Mouse (Mus musculus) lung, embryonic 14.5 days (tissue): ENCODE results near the gene Abcg8. TPM values are rescaled to one million over a fixed set of nuclear protein-coding genes. Genes with fewer than 3 reads are reported as not detected.

Experiments used
- ATAC-seq: fragments of 200-750 bp; cut with Nextera tagmentation; 2 replicates; pipeline ENCODE4 v1.8.0; 2017; ENCODE audit warnings: mild to moderate bottlenecking, moderate TSS enrichment, moderate library complexity; ENCODE audit not compliant: insufficient read depth
- DNase-seq: peaks from one replicate; pipeline ENCODE4 v3.0.0-alpha.2; 2015
- H3K27ac ChIP-seq: fragments of 300-500 bp; sonication (generic); 2 replicates; pipeline ENCODE4 v1.5.1; 2014; ENCODE audit warnings: low read depth, mild to moderate bottlenecking, moderate library complexity
- H3K27me3 ChIP-seq: fragments of 300-500 bp; sonication (generic); 2 replicates; pipeline ENCODE4 v1.6.1; 2014; ENCODE audit warnings: low read length, control low read depth; ENCODE audit not compliant: insufficient read depth
- H3K36me3 ChIP-seq: fragments of 300-500 bp; sonication (generic); 2 replicates; pipeline ENCODE4 v1.6.1; 2014; ENCODE audit warnings: control low read depth; ENCODE audit not compliant: insufficient read depth
- H3K4me1 ChIP-seq: fragments of 300-500 bp; sonication (generic); 2 replicates; pipeline ENCODE4 v1.6.1; 2014; ENCODE audit warnings: antibody characterized with exemption, control low read depth; ENCODE audit not compliant: insufficient read depth
- H3K4me2 ChIP-seq: fragments of 300-500 bp; sonication (generic); 2 replicates; pipeline ENCODE4 v1.6.1; 2014; ENCODE audit warnings: mild to moderate bottlenecking
- H3K4me3 ChIP-seq: fragments of 300-500 bp; sonication (generic); 2 replicates; pipeline ENCODE4 v1.5.1; 2014; ENCODE audit warnings: low read depth, low read length
- H3K9ac ChIP-seq: fragments of 300-500 bp; sonication (generic); 2 replicates; pipeline ENCODE4 v1.6.1; 2014
- H3K9me3 ChIP-seq: fragments of 300-500 bp; sonication (generic); 2 replicates; pipeline ENCODE4 v1.6.1; 2016; ENCODE audit warnings: low read depth, low read length, control low read depth
- CTCF ChIP-seq: IDR thresholded peaks from 2 replicates; pipeline ENCODE4 v1.5.1; 2016; ENCODE audit warnings: antibody characterized with exemption, low read depth
- WGBS: fragments of 180-500 bp; shearing (Covaris S2); extraction: QIAGEN DNeasy Blood & Tissue Kit; methylation state at CpG from one replicate; pipeline ENCODE4 v1.1.7; 2014; 5-methylcytosine and 5-hydroxymethylcytosine counted together
- polyA plus RNA-seq: library from polyadenylated mRNA; unstranded; fragments of >200 nt; fragmentation: Nextera tagmentation; extraction: Ambion mirVana; gene quantifications from 2 replicates; pipeline ENCODE4 v1.2.1, GENCODE M21; 2014

The Abcg8 gene
- 0.05 and 0.11 TPM in 2 replicates for polyA plus RNA-seq

DNA sequence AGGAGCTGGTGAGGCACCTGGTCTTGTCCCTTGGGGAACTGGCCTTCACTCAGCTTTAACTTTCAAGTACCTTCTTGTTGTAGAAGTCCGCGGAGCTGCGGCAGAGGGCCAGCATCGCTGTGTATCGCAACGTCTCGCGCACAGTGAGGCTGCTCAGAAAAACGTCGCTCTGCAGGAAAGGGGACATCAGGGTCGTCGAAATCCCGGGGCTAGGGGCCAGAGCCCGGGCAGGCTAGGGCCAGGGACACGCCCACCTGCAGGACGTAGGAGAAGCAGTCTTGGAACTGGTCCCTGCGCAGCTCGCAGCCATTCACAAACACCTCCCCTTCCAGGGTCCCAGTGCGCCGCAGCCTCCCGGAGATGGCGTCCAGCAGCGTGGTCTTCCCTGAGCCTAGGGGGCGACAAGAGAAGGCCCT is at the start of gene Abcg8:
TSS of gene Abcg8 (plus strand) at position 352 of the 416 bp plus-strand sequence.
- WGBS = under 1% methylated on average over 24 of the region's 24 CpGs
- peak within 1 kb of the TSS; percentile 57 for H3K4me2 ChIP-seq

DNA sequence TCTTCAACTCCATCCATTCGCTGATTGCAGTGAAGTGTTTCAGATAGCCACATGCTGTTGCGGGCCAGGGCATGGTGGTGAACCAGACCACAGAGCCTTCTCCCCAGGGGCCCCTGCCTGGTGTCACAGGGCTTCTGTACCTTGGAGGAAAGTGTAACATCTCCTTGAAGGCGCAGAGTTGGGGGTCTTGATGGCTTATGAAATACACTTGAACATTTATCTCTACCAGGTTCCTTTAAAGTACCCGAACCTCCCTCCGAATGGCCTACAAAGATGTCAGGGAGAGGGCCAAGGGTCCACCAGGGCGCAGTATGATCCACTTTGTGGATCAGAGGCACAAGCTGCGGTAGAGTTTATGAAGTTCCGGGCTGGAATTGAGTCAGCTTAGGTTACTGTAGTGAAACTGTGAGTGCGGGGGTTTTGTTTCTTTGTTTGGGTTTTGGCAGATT is 49.2 kb upstream of the Abcg8 start:
- peak; percentile 56 for ATAC-seq
- H3K27ac ChIP-seq = no peak overlapping the region
- H3K4me1 ChIP-seq = peaks cover 3% of the 10 kb centered on the region; the same call in 1 of the 2 replicates
- peak overlapping the region; percentile 75 for H3K4me2 ChIP-seq
- TF ChIP-seq CTCF = peak; percentile 27; the same call in 1 of the 2 replicates
- peak; percentile 62 for DNase-seq
- H3K27me3 ChIP-seq = no peaks in the 10 kb centered on the region
- H3K9me3 ChIP-seq = no peaks in the 10 kb centered on the region
- H3K4me3 ChIP-seq = peak overlapping the region; percentile 61
- WGBS = 18% methylated on average over 9 of the region's 9 CpGs
- H3K36me3 ChIP-seq = no peaks in the 10 kb centered on the region
- H3K9ac ChIP-seq = peak overlapping the region; percentile 52

More for the DNA sequence above, at the start of gene Abcg8:
- H3K27me3 ChIP-seq = 0 out of 2 replicates have a peak, but pooled peaks cover 3% of the 10 kb centered on the region
- no peaks in the 10 kb centered on the region for H3K9me3 ChIP-seq
- peak; percentile 25 for TF ChIP-seq CTCF
- no peak within 1 kb of the TSS for H3K27ac ChIP-seq
- ATAC-seq (peak; percentile 79), DNase-seq (peak; percentile 76)
- H3K9ac ChIP-seq = no peak within 1 kb of the TSS; the same call in 1 of the 2 replicates
- peak within 1 kb of the TSS; percentile 23 for H3K4me3 ChIP-seq
- H3K4me1 ChIP-seq = no peaks in the 10 kb centered on the region
- no peaks in the 10 kb centered on the region for H3K36me3 ChIP-seq

DNA sequence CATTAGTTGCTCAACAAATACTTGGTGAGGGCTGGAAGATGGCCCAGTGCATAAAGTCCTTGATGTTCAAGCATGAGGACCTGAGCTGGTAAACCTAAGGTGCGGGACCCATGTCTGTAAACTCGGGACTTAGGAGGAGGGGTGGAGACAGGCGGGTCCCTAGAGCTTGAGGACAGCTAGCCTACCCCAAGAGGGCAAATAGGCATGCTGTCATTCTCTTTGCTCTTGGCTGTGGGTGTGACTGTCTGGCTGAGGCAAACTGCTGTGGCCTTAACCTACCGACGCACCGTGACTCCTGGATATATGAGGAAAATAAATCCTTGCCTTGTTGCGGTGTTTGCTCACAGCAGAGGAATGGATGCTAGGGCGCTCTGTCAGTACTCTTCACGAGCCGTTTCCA is 48.4 kb upstream of the Abcg8 start:
- no peak for TF ChIP-seq CTCF
- H3K4me2 ChIP-seq = no peak overlapping the region
- no peaks in the 10 kb centered on the region for H3K9me3 ChIP-seq
- H3K9ac ChIP-seq = no peak overlapping the region
- no peak for ATAC-seq
- H3K4me1 ChIP-seq = peaks cover 3% of the 10 kb centered on the region; the same call in 1 of the 2 replicates
- no peaks in the 10 kb centered on the region for H3K27me3 ChIP-seq
- no peak overlapping the region for H3K4me3 ChIP-seq
- H3K36me3 ChIP-seq = peaks cover 3% of the 10 kb centered on the region; the same call in 1 of the 2 replicates
- DNase-seq = no peak
- no peak overlapping the region for H3K27ac ChIP-seq
- 83% methylated on average over 10 of the region's 10 CpGs for WGBS

DNA sequence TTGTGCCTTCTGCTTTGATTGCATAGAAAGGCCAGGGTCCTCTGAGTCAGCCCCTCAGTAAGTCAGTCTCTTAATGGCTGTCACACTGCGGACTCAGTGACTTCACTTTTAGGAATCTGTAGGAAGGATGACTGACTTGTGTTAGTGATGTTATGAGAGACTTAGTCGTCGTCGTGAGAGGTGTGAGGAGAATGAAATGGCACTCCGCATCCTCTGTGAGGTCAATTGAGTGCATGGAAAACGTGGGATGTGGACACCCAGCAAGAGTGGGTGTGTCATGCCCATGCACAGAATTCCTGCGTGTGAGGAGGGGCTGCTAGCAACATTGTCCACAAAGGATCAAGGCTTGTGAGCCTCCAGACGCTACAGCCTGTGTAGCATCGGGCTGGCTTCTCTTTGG is 47.5 kb upstream of the Abcg8 start:
- Histone ChIP-seq H3K4me3 (no peak overlapping the region), H3K27me3 (no peaks in the 10 kb centered on the region), H3K9ac (no peak overlapping the region), H3K4me2 (no peak overlapping the region), H3K4me1 (peaks cover 3% of the 10 kb centered on the region; the same call in 1 of the 2 replicates), H3K36me3 (peaks cover 3% of the 10 kb centered on the region; the same call in 1 of the 2 replicates), H3K27ac (no peak overlapping the region), H3K9me3 (no peaks in the 10 kb centered on the region)
- ATAC-seq (no peak), DNase-seq (no peak)
- 55% methylated on average over 9 of the region's 9 CpGs for WGBS
- no peak for TF ChIP-seq CTCF

DNA sequence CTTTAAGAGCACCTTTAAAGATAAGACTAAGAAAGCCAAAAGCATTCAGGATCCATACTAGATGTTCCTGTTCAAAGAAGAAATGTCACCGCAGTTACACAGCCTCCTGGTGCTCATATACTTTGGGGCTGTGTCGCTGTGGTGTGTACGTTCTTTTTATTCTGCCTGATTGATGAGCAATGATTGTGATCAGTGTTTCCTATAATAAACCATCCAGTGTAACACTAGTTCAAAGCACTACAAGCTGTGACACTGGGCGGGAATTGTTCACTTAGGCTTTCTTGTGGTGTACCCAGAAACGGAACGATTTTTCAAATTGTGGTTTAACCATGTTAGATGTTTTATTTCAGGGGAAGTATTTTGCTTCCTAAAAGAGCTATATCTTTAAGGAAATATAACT is 44.3 kb upstream of the Abcg8 start:
- Histone ChIP-seq H3K9me3 (no peaks in the 10 kb centered on the region), H3K27me3 (no peaks in the 10 kb centered on the region), H3K36me3 (peaks cover 3% of the 10 kb centered on the region; the same call in 1 of the 2 replicates), H3K4me1 (peaks cover 2% of the 10 kb centered on the region; the same call in 1 of the 2 replicates), H3K9ac (no peak overlapping the region), H3K4me3 (no peak overlapping the region), H3K27ac (no peak overlapping the region), H3K4me2 (no peak overlapping the region)
- DNase-seq (no peak), ATAC-seq (no peak)
- TF ChIP-seq CTCF = no peak
- WGBS = 88% methylated on average over 6 of the region's 6 CpGs

DNA sequence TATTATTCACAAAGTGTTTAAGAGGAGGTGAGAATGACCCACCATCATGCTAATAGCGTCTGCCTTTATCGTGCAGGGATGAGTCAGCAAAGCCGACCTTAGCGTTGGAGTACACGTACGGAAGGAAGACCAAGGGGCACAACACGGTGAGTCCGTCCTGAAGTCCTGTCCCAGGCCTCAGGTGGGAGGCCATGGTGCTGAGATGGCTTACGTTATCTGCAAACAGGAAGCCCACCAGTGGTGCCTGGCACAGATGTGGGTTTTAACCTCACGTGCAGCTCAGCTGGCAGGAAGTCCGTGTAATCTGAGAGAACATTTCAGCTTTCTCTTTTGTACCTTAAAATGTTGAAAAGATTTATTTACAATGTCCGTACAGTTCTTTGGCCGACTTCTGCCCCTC is 42.7 kb upstream of the Abcg8 start:
- no peaks in the 10 kb centered on the region for H3K27me3 ChIP-seq
- H3K9ac ChIP-seq = no peak overlapping the region
- TF ChIP-seq CTCF = no peak
- no peak overlapping the region for H3K4me3 ChIP-seq
- ATAC-seq = no peak
- DNase-seq = no peak
- no peaks in the 10 kb centered on the region for H3K9me3 ChIP-seq
- WGBS = 67% methylated on average over 13 of the region's 13 CpGs
- H3K4me2 ChIP-seq = no peak overlapping the region
- no peak overlapping the region for H3K27ac ChIP-seq
- no peaks in the 10 kb centered on the region for H3K4me1 ChIP-seq
- H3K36me3 ChIP-seq = peaks cover 3% of the 10 kb centered on the region; the same call in 1 of the 2 replicates

DNA sequence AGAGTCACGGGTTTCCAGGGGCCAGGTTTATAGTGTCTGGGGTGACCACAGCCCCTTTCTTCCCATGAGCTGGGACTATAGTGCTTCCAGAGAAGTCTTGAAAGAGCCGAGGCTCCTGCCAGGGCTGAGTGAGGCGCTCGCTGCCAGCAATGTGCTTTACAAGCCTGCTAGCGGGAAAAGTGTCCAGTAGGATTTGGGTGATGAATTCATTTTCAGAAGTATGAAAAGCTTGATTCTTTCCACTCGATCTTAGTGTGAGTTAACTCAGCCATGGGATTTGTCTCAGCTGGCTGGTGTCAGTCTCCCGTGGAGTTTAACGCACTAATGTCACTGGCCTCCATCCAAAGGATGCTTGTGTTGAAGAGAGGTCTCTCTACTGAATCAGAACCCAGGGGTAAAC is 39.8 kb upstream of the Abcg8 start:
- Histone ChIP-seq H3K4me2 (no peak overlapping the region), H3K4me3 (no peak overlapping the region), H3K27me3 (no peaks in the 10 kb centered on the region), H3K9me3 (no peaks in the 10 kb centered on the region), H3K36me3 (peaks cover 3% of the 10 kb centered on the region; the same call in 1 of the 2 replicates), H3K27ac (no peak overlapping the region), H3K4me1 (0 out of 2 replicates have a peak, but pooled peaks cover 2% of the 10 kb centered on the region), H3K9ac (no peak overlapping the region)
- no peak for DNase-seq
- TF ChIP-seq CTCF = no peak
- 52% methylated on average over 8 of the region's 8 CpGs for WGBS
- ATAC-seq = no peak
